8 mouse cellular contexts compared by ENCODE assay signal in the genomic region with DNA sequence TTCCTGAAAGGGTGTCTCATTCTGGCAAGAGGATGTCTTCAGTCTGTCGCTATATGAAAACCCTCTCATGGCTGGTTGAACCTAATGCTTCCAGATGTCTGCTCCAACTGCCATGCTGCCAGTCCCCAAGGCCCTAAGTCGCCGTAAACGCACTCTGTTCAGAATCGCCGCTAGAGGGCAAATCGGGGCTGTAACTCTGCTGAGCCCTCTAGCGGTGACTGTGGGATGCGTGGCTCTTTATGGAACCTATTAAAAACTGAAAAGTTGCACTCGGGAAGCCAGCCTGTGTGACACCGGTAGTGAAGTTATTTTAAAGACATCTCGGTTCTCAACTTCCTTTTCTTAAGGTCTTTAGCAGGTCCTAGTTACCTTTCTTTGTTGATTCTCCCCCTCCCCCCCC. TPM values are rescaled to one million over a fixed set of nuclear protein-coding genes. Genes with fewer than 3 reads are reported as not detected.
DNase-seq lines count a peak whose midpoint lies in the region; ATAC-seq and TF ChIP-seq lines count a peak whose summit lies in the region.

No protein-coding gene starts in this region.

- peaks cover 3% of the 10 kb centered on the region; the same call in 1 of the 2 replicates for H3K79me2 ChIP-seq in heart, adult 2 months (replicated peaks; ENCODE audit: control insufficient read depth, insufficient read depth, low read length)
- H3K79me2 ChIP-seq in liver, adult 2 months (ENCODE audit: control insufficient read depth, insufficient read depth, low read length), result peaks cover 10% of the 10 kb centered on the region; the same call in 1 of the 2 replicates
- H3K79me2 ChIP-seq in myocyte (ENCODE audit: control insufficient read depth, insufficient read depth), result peaks cover 27% of the 10 kb centered on the region

- TF ChIP-seq POLR2A in heart, adult 2 months (IDR thresholded peaks at IDR 0.05; ENCODE audit: insufficient read depth, low read depth, low read length), result no peak
- no peak for TF ChIP-seq POLR2A in liver, adult 2 months (IDR thresholded peaks at IDR 0.05; ENCODE audit: extremely low read depth, insufficient read depth, low read length)
- TF ChIP-seq POLR2A in myocyte (IDR thresholded peaks at IDR 0.05; ENCODE audit: insufficient read length, low read depth), result no peak

- no peak overlapping the region for H3K9ac ChIP-seq in embryonic facial prominence, embryonic 12.5 days
- H3K9ac ChIP-seq in heart, adult 2 months (ENCODE audit: low read depth, low read length), result no peak overlapping the region
- H3K9ac ChIP-seq in kidney, postnatal 0 days (ENCODE audit: low read depth, low read length), result no peak overlapping the region
- no peak overlapping the region for H3K9ac ChIP-seq in liver, adult 2 months (ENCODE audit: low read depth, low read length)

- no peaks in the 10 kb centered on the region for H3K27me3 ChIP-seq in embryonic facial prominence, embryonic 12.5 days
- no peaks in the 10 kb centered on the region for H3K27me3 ChIP-seq in heart, adult 2 months (ENCODE audit: control insufficient read depth, insufficient read depth, low read length)
- H3K27me3 ChIP-seq in kidney, postnatal 0 days (ENCODE audit: insufficient read depth, low read length), result no peaks in the 10 kb centered on the region
- H3K27me3 ChIP-seq in liver, adult 2 months (ENCODE audit: control insufficient read depth, insufficient read depth, low read length), result no peaks in the 10 kb centered on the region
- H3K27me3 ChIP-seq in myocyte (ENCODE audit: control insufficient read depth, insufficient read depth, insufficient read length), result no peaks in the 10 kb centered on the region
- no peaks in the 10 kb centered on the region for H3K27me3 ChIP-seq in splenic B cell, adult 2 months (ENCODE audit: control insufficient read depth, insufficient read depth, low read length, poor library complexity, severe bottlenecking)

- no peaks in the 10 kb centered on the region for H3K36me3 ChIP-seq in embryonic facial prominence, embryonic 12.5 days
- H3K36me3 ChIP-seq in heart, adult 2 months (ENCODE audit: control insufficient read depth, insufficient read depth, low read length), result no peaks in the 10 kb centered on the region; the same call in 1 of the 2 replicates
- H3K36me3 ChIP-seq in kidney, postnatal 0 days (ENCODE audit: insufficient read depth, low read length), result no peaks in the 10 kb centered on the region
- no peaks in the 10 kb centered on the region for H3K36me3 ChIP-seq in liver, adult 2 months (ENCODE audit: control insufficient read depth, insufficient read depth, low read length)
- no peaks in the 10 kb centered on the region for H3K36me3 ChIP-seq in myocyte (ENCODE audit: control insufficient read depth, insufficient read depth)
- H3K36me3 ChIP-seq in splenic B cell, adult 2 months (ENCODE audit: control insufficient read depth, insufficient read depth, low read length, poor library complexity, severe bottlenecking), result no peaks in the 10 kb centered on the region

- under 1% methylated on average over 12 of the region's 12 CpGs for WGBS in embryonic facial prominence, embryonic 12.5 days
- under 1% methylated on average over 12 of the region's 12 CpGs for WGBS in heart, adult 2 months
- WGBS in kidney, postnatal 0 days, result under 1% methylated on average over 12 of the region's 12 CpGs
- 2% methylated on average over 12 of the region's 12 CpGs for WGBS in liver, adult 2 months

- H3K9me3 ChIP-seq in embryonic facial prominence, embryonic 12.5 days, result no peaks in the 10 kb centered on the region
- no peaks in the 10 kb centered on the region for H3K9me3 ChIP-seq in kidney, postnatal 0 days (replicated peaks; ENCODE audit: low read length)

- TF ChIP-seq EP300 in heart, adult 2 months (IDR thresholded peaks at IDR 0.05; ENCODE audit: insufficient read depth, low read depth, low read length), result peak; percentile 84

- H3K4me3 ChIP-seq in embryonic facial prominence, embryonic 12.5 days, result no peak overlapping the region
- no peak overlapping the region for H3K4me3 ChIP-seq in heart, adult 2 months
- no peak overlapping the region for H3K4me3 ChIP-seq in kidney, postnatal 0 days (replicated peaks; ENCODE audit: low read depth, low read length)
- H3K4me3 ChIP-seq in liver, adult 2 months (ENCODE audit: insufficient read depth, low read depth, low read length), result no peak overlapping the region
- H3K4me3 ChIP-seq in myocyte, result no peak overlapping the region

- peak overlapping the region; percentile 72; the same call in 1 of the 2 replicates for H3K4me2 ChIP-seq in embryonic facial prominence, embryonic 12.5 days (replicated peaks)
- 0 out of 2 replicates have a peak overlapping the region, but pooled peaks have one; percentile 67 for H3K4me2 ChIP-seq in kidney, postnatal 0 days (ENCODE audit: low read length)
- H3K4me2 ChIP-seq in myocyte (ENCODE audit: low read depth), result peak overlapping the region; percentile 90

- no peak overlapping the region for H3ac ChIP-seq in myocyte (ENCODE audit: control insufficient read depth, insufficient read length)

- peak overlapping the region; percentile 100; the same call in 1 of the 2 replicates for H3K27ac ChIP-seq in embryonic facial prominence, embryonic 12.5 days
- H3K27ac ChIP-seq in heart, adult 2 months, result no peak overlapping the region
- H3K27ac ChIP-seq in kidney, postnatal 0 days, result peak overlapping the region; percentile 99
- no peak overlapping the region for H3K27ac ChIP-seq in liver, adult 2 months (replicated peaks; ENCODE audit: insufficient read depth, low read depth, low read length)

- DNase-seq in B cell, adult 2 months, result peak; percentile 92 to 93
- peak; percentile 83 for DNase-seq in adrenal gland, postnatal 25 days
- peak; percentile 84 to 86 for DNase-seq in heart, adult 2 months
- DNase-seq in kidney, postnatal 0 days (ENCODE audit: low spot score), result peak; percentile 97
- DNase-seq in liver, adult 2 months (ENCODE audit: extremely low read depth, low read depth, low spot score), result peak; percentile 82
- DNase-seq in splenic B cell, adult 2 months (ENCODE audit: low read depth, low spot score), result peak; percentile 96

- ATAC-seq in embryonic facial prominence, embryonic 12.5 days (ENCODE audit: insufficient number of reproducible peaks, insufficient read depth, low FRiP score, low TSS enrichment), result no peak
- no peak for ATAC-seq in kidney, postnatal 0 days (replicated peaks; ENCODE audit: low FRiP score, low read depth)

- intact Hi-C loops in heart, adult 2 months (cut with DNase I), result loop anchor here (5.0 kb wide), 3 partner anchors 62 to 253 kb away; no protein-coding TSS in a partner anchor

- H3K4me1 ChIP-seq in embryonic facial prominence, embryonic 12.5 days, result peaks cover 13% of the 10 kb centered on the region
- H3K4me1 ChIP-seq in heart, adult 2 months (ENCODE audit: control insufficient read depth, insufficient read depth, low read length), result peaks cover 1% of the 10 kb centered on the region
- H3K4me1 ChIP-seq in kidney, postnatal 0 days (replicated peaks; ENCODE audit: insufficient read depth, low read length), result 0 out of 2 replicates have a peak, but pooled peaks cover 8% of the 10 kb centered on the region
- peaks cover 3% of the 10 kb centered on the region; the same call in 1 of the 2 replicates for H3K4me1 ChIP-seq in liver, adult 2 months (ENCODE audit: control insufficient read depth, insufficient read depth, low read length)

- peak; percentile 98; the same call in 1 of the 2 replicates for TF ChIP-seq CTCF in heart, adult 2 months (IDR thresholded peaks at IDR 0.05)
- peak; percentile 100 for TF ChIP-seq CTCF in kidney, postnatal 0 days (IDR thresholded peaks at IDR 0.05; ENCODE audit: low read depth)
- TF ChIP-seq CTCF in liver, adult 2 months (IDR thresholded peaks at IDR 0.05; ENCODE audit: low read depth, low read length), result peak; percentile 100

TF ChIP-seq in myocyte, 11 proteins besides CTCF, POLR2A, EP300 and RAD21:
- TF ChIP-seq MYOD1 (IDR thresholded peaks at IDR 0.05; ENCODE audit: control insufficient read depth in 1 of 3, insufficient read length in 2 of 3, low read depth in 2 of 3) (peak in 1 of 3 experiments; percentile 4), REST (IDR thresholded peaks at IDR 0.05; ENCODE audit: insufficient read depth, insufficient read length) (no peak), TCF3 (IDR thresholded peaks at IDR 0.05; ENCODE audit: insufficient read length, low read depth) (no peak), POLR2AphosphoS2 (IDR thresholded peaks at IDR 0.05; ENCODE audit: insufficient read length, low read depth) (no peak), MYOG (IDR thresholded peaks at IDR 0.05; ENCODE audit: control insufficient read depth in 1 of 3, insufficient read depth in 1 of 3, insufficient read length in 2 of 3, low read depth in 2 of 3) (peak in 1 of 3 experiments; percentile 32), CEBPB (IDR thresholded peaks at IDR 0.05; ENCODE audit: insufficient read depth, poor library complexity, severe bottlenecking) (no peak), E2F4 (IDR thresholded peaks at IDR 0.05; ENCODE audit: insufficient read depth) (no peak), TCF12 (IDR thresholded peaks at IDR 0.05; ENCODE audit: insufficient read depth, poor library complexity, severe bottlenecking) (no peak), MAX (IDR thresholded peaks at IDR 0.05; ENCODE audit: low read depth) (no peak), SRF (IDR thresholded peaks at IDR 0.05; ENCODE audit: control insufficient read depth, insufficient read length, low read depth) (no peak)
TF ChIP-seq in myocyte: peak in this region for 2.

RNA-seq across cellular contexts. Expression of a gene that starts 1.8 kb away (rescaled TPM):
- 30.9 and 32.5 TPM in 2 replicates for total RNA-seq in adrenal gland, postnatal 25 days (2021)
- 14.6 TPM in 2 replicates for polyA plus RNA-seq in embryonic facial prominence, embryonic 12.5 days (2016; fragmentation: Nextera tagmentation; extraction: Ambion mirVana)
- 1 to 10 TPM; 6.7 to 8.1 TPM for total RNA-seq in heart, adult 2 months (2021)
- 2.9 and 4.8 TPM in 2 replicates for polyA plus RNA-seq in heart, adult 2 months (2012; rRNA removed)
- 8.2 and 9.6 TPM in 2 replicates for polyA plus RNA-seq in kidney, postnatal 0 days (2015; fragmentation: Nextera tagmentation; extraction: Ambion mirVana)
- 5.4 and 6.7 TPM in 2 replicates for total RNA-seq in liver, adult 2 months (2014; rRNA removed)
- 2.3 and 3.3 TPM in 2 replicates for polyA plus RNA-seq in liver, adult 2 months (2012; rRNA removed)
- 3.7 TPM for polyA plus RNA-seq in myocyte (2012; fragmentation: generic; extraction: Trizol)

RNA-seq across cellular contexts. Expression of a gene that starts 38.2 kb away (rescaled TPM):
- 10.8 and 11.0 TPM in 2 replicates for total RNA-seq in adrenal gland, postnatal 25 days (2021)
- polyA plus RNA-seq in embryonic facial prominence, embryonic 12.5 days (2016; fragmentation: Nextera tagmentation; extraction: Ambion mirVana), result 48.1 and 52.9 TPM in 2 replicates
- total RNA-seq in heart, adult 2 months (2021), result 1 to 10 TPM; 1.3 to 1.9 TPM
- 1.2 and 2.1 TPM in 2 replicates for polyA plus RNA-seq in heart, adult 2 months (2012; rRNA removed)
- 25.9 and 28.5 TPM in 2 replicates for polyA plus RNA-seq in kidney, postnatal 0 days (2015; fragmentation: Nextera tagmentation; extraction: Ambion mirVana)
- total RNA-seq in liver, adult 2 months (2014; rRNA removed), result 1.0 and 1.8 TPM in 2 replicates
- polyA plus RNA-seq in liver, adult 2 months (2012; rRNA removed), result 0.22 and 0.35 TPM in 2 replicates
- polyA plus RNA-seq in myocyte (2012; fragmentation: generic; extraction: Trizol), result 2.7 TPM

Comparison
In these comparisons a context has a peak if more than half of its experiments do, and no peak if none do; other contexts are left out.
1. H3K27ac ChIP-seq: peak in embryonic facial prominence, embryonic 12.5 days (single experiment) and kidney, postnatal 0 days (single experiment); none in heart, adult 2 months (single experiment) and liver, adult 2 months (single experiment).
2. Peak in every context shown above with its lines, with median percentiles within 50 percentile points of each other: DNase-seq, H3K4me2 ChIP-seq and CTCF ChIP-seq.